Mouse (Mus musculus) embryo, embryonic 10.5 days (tissue): ENCODE measurements around the gene Prrxl1.

Experiments
- DNase-seq: peaks from one replicate; pipeline ENCODE4 v3.0.0-alpha.2; 2015; ENCODE audit warnings: low spot score

The Prrxl1 gene

GRCm38 (mm10) chr14:32627271-32627670 is 28.1 kb downstream of the Prrxl1 start:
- DNase-seq: no peak

GRCm38 (mm10) chr14:32628584-32628983 is 29.4 kb downstream of the Prrxl1 start:
- peak; percentile 26 for DNase-seq

- no peak for DNase-seq
Observed at GRCm38 (mm10) chr14:32632908-32633600, 33.8 kb downstream of the Prrxl1 start.

GRCm38 (mm10) chr14:32634015-32634682 is 34.9 kb downstream of the Prrxl1 start:
- DNase-seq: peak; percentile 22

GRCm38 (mm10) chr14:32638485-32638884 is 39.3 kb downstream of the Prrxl1 start:
- no peak for DNase-seq

- DNase-seq: no peak
Observed at GRCm38 (mm10) chr14:32659781-32660180, 60.6 kb downstream of the Prrxl1 start.

GRCm38 (mm10) chr14:32663099-32663498 is 63.9 kb downstream of the Prrxl1 start:
- no peak for DNase-seq

GRCm38 (mm10) chr14:32673178-32673577 is 74.0 kb downstream of the Prrxl1 start:
- DNase-seq: no peak

- DNase-seq: no peak
Observed at GRCm38 (mm10) chr14:32678565-32678964, 79.4 kb downstream of the Prrxl1 start.

GRCm38 (mm10) chr14:32681603-32682002 is 82.4 kb downstream of the Prrxl1 start:
- no peak for DNase-seq

GRCm38 (mm10) chr14:32682536-32682935 is 83.3 kb downstream of the Prrxl1 start:
- DNase-seq: no peak

- DNase-seq: peak; percentile 34
Observed at GRCm38 (mm10) chr14:32683251-32683838, 84.1 kb downstream of the Prrxl1 start.

GRCm38 (mm10) chr14:32683982-32684734 is 85.0 kb downstream of the Prrxl1 start:
- DNase-seq: no peak

- DNase-seq: no peak
Observed at GRCm38 (mm10) chr14:32684735-32685105, 85.5 kb downstream of the Prrxl1 start.

GRCm38 (mm10) chr14:32685124-32685826 is 86.1 kb downstream of the Prrxl1 start, which contains the start of gene 3425401B19Rik:
Gene 3425401B19Rik, minus strand, starts transcription at chr14:32685293.
- peak; percentile 36 for DNase-seq

- no peak for DNase-seq
Observed at GRCm38 (mm10) chr14:32695906-32696305, 96.7 kb downstream of the Prrxl1 start.

- no peak for DNase-seq
Observed at GRCm38 (mm10) chr14:32696344-32696743, 97.1 kb downstream of the Prrxl1 start.

GRCm38 (mm10) chr14:32697774-32698173 is 98.6 kb downstream of the Prrxl1 start:
- no peak for DNase-seq

- DNase-seq: no peak
Observed at GRCm38 (mm10) chr14:32698556-32698955, 99.3 kb downstream of the Prrxl1 start.
